Mouse (Mus musculus): Measurements from ENCODE around the gene Ube2l6. TPM values are rescaled to one million over a fixed set of nuclear protein-coding genes. Genes with fewer than 3 reads are reported as not detected.

Gene Ube2l6
- total and polyA plus RNA-seq, 2 experiments from 2014 or later = 17.7 to 22.6 TPM

DNA sequence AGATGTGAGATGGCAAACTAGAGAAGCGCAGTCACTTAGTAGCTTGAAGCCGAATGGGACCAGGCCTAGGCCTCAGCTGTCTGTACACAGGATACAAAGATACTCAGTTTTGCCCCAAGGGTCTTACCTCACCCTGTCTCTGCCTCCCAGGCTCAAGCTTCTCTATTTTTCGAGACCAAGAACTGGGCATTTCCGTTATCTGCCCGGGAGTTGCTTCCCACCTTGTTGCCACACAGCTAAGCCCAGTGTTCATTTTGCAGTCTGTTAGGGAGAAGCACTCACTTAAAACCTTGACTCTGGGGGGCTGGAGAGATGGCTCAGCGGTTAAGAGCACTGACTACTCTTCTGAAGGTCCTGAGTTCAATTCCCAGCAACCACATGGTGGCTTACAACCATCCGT, 5.3 kb downstream of the Ube2l6 start:
- H3K27ac ChIP-seq = no peak overlapping the region
- H3K4me2 ChIP-seq (ENCODE audit: low read depth, low read length) = no peak overlapping the region
- H3K9me3 ChIP-seq (ENCODE audit: low read length) = no peaks in the 10 kb centered on the region
- no peak for TF ChIP-seq CTCF (IDR thresholded peaks at IDR 0.05; ENCODE audit: low read depth)
- DNase-seq (ENCODE audit: low spot score) (no peak), ATAC-seq (no peak)
- H3K27me3 ChIP-seq (ENCODE audit: insufficient read depth, low read length) = no peaks in the 10 kb centered on the region
- no peak overlapping the region for H3K9ac ChIP-seq (replicated peaks; ENCODE audit: low read length)
- no peaks in the 10 kb centered on the region for H3K36me3 ChIP-seq (ENCODE audit: insufficient read depth, low read length)
- no peak overlapping the region for H3K4me3 ChIP-seq (ENCODE audit: low read length)
- H3K4me1 ChIP-seq (ENCODE audit: insufficient read depth, low read length) = no peaks in the 10 kb centered on the region
- WGBS = 89% methylated on average over 7 of the region's 7 CpGs

DNA sequence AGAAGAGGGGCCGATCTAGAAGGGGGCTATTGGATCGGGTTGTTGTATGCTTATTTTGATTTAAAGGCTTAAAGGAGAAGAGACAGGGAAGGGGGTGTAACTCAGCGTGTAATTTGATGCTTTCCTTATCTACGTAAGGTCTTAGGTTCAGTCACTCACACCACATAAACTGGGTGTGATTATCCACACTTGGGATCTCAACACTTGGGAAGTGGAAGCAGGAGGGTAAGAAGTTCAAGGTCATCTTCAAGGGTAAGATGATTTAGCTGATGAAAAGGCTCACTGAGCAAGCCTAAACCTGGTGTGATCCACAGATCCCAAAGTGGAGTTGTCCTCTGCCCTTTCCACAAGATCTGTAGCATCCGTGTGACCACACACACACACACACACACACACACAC, 7.9 kb downstream of the Ube2l6 start:
- no peak overlapping the region for H3K4me3 ChIP-seq (ENCODE audit: low read length)
- H3K9ac ChIP-seq (replicated peaks; ENCODE audit: low read length) = no peak overlapping the region
- ATAC-seq (no peak), DNase-seq (ENCODE audit: low spot score) (no peak)
- WGBS = 79% methylated on average over 5 of the region's 5 CpGs
- H3K27ac ChIP-seq = no peak overlapping the region
- no peaks in the 10 kb centered on the region for H3K36me3 ChIP-seq (ENCODE audit: insufficient read depth, low read length)
- H3K4me2 ChIP-seq (ENCODE audit: low read depth, low read length) = no peak overlapping the region
- no peaks in the 10 kb centered on the region for H3K4me1 ChIP-seq (ENCODE audit: insufficient read depth, low read length)
- no peaks in the 10 kb centered on the region for H3K9me3 ChIP-seq (ENCODE audit: low read length)
- TF ChIP-seq CTCF (IDR thresholded peaks at IDR 0.05; ENCODE audit: low read depth) = no peak
- no peaks in the 10 kb centered on the region for H3K27me3 ChIP-seq (ENCODE audit: insufficient read depth, low read length)

DNA sequence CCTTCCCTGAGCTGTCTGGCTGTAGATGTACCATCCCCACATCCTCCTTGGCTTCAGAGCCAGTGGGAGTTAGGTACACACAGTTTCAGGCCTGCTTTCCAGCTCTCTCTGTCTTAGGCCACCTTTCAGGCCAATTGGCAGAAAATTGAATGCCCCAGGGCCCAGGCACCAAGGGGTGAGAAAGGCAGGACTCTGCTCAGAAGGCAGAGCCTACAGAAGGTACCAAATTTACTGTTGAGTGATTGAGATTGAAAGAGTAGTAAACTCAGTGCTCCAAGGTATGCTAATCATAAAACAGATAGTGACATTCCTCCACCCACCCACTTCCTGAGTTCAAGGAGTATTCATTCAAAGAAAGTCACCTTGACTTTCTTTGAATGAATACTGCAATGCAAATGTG, 10.7 kb downstream of the Ube2l6 start:
- Histone ChIP-seq H3K9ac (replicated peaks; ENCODE audit: low read length) (no peak overlapping the region), H3K36me3 (ENCODE audit: insufficient read depth, low read length) (no peaks in the 10 kb centered on the region), H3K4me3 (ENCODE audit: low read length) (no peak overlapping the region), H3K27ac (no peak overlapping the region), H3K9me3 (ENCODE audit: low read length) (no peaks in the 10 kb centered on the region), H3K4me1 (ENCODE audit: insufficient read depth, low read length) (no peaks in the 10 kb centered on the region), H3K27me3 (ENCODE audit: insufficient read depth, low read length) (no peaks in the 10 kb centered on the region), H3K4me2 (ENCODE audit: low read depth, low read length) (no peak overlapping the region)
- DNase-seq (ENCODE audit: low spot score) (no peak), ATAC-seq (no peak)
- TF ChIP-seq CTCF (IDR thresholded peaks at IDR 0.05; ENCODE audit: low read depth) = no peak

DNA sequence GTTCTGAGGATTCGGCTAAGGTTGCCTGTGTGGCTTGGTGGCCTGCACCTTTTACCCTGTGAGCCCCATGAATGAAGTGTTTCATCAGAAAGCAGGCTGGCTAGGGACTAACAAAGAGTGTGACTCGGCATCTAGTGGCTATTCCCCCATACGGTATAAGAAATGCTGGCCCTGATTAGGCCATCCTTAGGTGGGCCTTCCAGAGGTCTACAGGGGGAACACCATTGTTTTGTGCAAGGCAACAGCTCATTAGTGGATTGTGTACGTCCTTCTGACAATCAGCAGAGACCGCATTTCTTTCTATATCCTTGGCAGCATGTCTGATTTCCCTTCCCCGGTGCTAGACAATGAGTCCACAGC, 11.9 kb downstream of the Ube2l6 start:
- Histone ChIP-seq H3K4me3 (ENCODE audit: low read length) (no peak overlapping the region), H3K4me1 (ENCODE audit: insufficient read depth, low read length) (no peaks in the 10 kb centered on the region), H3K27ac (no peak overlapping the region), H3K36me3 (ENCODE audit: insufficient read depth, low read length) (no peaks in the 10 kb centered on the region), H3K27me3 (ENCODE audit: insufficient read depth, low read length) (no peaks in the 10 kb centered on the region), H3K9me3 (ENCODE audit: low read length) (no peaks in the 10 kb centered on the region), H3K9ac (replicated peaks; ENCODE audit: low read length) (no peak overlapping the region), H3K4me2 (ENCODE audit: low read depth, low read length) (no peak overlapping the region)
- WGBS = 72% methylated on average over 6 of the region's 6 CpGs
- ATAC-seq (no peak), DNase-seq (ENCODE audit: low spot score) (no peak)
- no peak for TF ChIP-seq CTCF (IDR thresholded peaks at IDR 0.05; ENCODE audit: low read depth)

DNA sequence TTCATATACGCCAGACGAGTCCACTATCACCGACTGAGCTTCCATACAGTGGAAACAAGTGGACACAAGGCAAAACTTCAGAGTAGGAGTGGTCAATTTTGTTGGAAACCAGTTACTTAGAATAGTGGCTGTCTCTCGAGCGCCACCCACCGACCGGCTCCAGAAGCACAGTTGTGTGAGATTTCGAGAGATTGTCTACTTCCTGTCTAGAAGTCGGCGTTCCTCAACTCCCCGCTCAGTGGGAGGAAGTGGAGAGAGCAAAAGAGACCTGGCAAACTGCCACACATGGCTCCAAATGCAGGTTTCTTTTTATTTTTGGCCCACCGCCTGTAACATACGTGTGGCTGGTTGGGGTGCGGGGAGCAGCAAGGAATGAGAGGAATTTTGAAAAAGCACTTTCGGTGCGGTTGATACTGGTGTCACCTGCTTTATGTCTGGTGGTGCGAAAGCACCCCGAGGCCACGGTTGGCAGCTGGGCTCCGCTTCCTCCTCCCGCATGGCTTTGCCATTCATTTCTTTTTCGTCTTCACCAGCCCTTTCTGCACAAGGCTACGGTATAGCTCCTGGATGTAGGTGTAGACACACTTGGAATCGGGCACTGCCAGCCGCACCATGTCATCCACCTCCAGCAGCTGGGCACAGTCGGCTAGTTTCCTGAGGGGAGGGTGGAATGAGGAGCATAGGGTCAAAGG, 12.4 kb downstream of the Ube2l6 start:
- WGBS = 38% methylated on average over 26 of the region's 26 CpGs
- no peaks in the 10 kb centered on the region for H3K4me1 ChIP-seq (ENCODE audit: insufficient read depth, low read length)
- no peaks in the 10 kb centered on the region for H3K9me3 ChIP-seq (ENCODE audit: low read length)
- H3K36me3 ChIP-seq (ENCODE audit: insufficient read depth, low read length) = no peaks in the 10 kb centered on the region
- H3K27me3 ChIP-seq (ENCODE audit: insufficient read depth, low read length) = no peaks in the 10 kb centered on the region
- peak; percentile 76 for TF ChIP-seq CTCF (IDR thresholded peaks at IDR 0.05; ENCODE audit: low read depth)
- H3K4me2 ChIP-seq (ENCODE audit: low read depth, low read length) = peak overlapping the region; percentile 40
- H3K9ac ChIP-seq (replicated peaks; ENCODE audit: low read length) = no peak overlapping the region
- DNase-seq (ENCODE audit: low spot score) (peak; percentile 88), ATAC-seq (peak; percentile 82)
- H3K4me3 ChIP-seq (ENCODE audit: low read length) = 0 out of 2 replicates have a peak overlapping the region, but pooled peaks have one; percentile 7
- H3K27ac ChIP-seq = no peak overlapping the region

DNA sequence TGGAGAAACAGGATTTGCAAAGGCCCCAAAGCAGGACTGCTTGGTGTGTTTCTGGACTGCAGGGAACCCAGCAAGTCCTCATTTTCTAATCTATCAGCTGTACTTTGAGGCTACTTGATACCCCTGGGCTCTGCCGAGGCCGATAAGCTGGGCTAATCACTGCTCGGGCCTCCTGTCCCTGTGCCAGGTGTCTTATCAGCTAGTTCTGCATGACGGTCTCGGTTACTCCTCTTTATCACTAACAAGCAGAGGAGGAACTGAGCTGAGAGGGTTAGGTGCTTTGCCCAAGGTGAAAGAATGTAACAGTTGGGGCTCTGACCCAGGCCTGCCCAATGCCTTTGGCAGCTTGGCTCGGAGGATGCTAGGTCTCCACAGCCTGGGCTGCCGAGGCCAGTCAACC, 13.3 kb downstream of the Ube2l6 start:
- Histone ChIP-seq H3K27ac (no peak overlapping the region), H3K9me3 (ENCODE audit: low read length) (no peaks in the 10 kb centered on the region), H3K9ac (replicated peaks; ENCODE audit: low read length) (no peak overlapping the region), H3K4me2 (ENCODE audit: low read depth, low read length) (no peak overlapping the region), H3K27me3 (ENCODE audit: insufficient read depth, low read length) (no peaks in the 10 kb centered on the region), H3K4me3 (ENCODE audit: low read length) (no peak overlapping the region), H3K36me3 (ENCODE audit: insufficient read depth, low read length) (no peaks in the 10 kb centered on the region), H3K4me1 (ENCODE audit: insufficient read depth, low read length) (no peaks in the 10 kb centered on the region)
- 87% methylated on average over 7 of the region's 7 CpGs for WGBS
- no peak for TF ChIP-seq CTCF (IDR thresholded peaks at IDR 0.05; ENCODE audit: low read depth)
- DNase-seq (ENCODE audit: low spot score) (no peak), ATAC-seq (no peak)

DNA sequence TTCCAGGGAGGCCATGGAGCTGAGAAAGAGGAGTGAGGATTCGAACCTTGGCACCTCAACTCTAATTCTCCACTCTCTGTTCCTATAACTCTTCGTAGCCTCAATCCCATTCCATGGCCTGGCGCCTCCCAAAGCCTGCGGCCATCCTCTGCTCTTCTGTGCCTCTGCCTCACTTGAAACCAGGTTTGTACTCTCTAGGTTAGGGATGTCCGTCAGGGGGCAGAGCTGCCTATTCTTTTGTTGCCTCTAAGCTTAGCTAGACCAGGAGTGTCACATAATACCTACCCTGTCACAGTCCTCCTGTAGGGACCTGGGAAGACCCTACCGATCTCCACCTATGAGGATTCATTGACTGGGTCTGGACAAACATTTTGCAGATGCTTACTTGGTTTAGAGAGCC, 14.0 kb downstream of the Ube2l6 start:
- ATAC-seq = no peak
- no peak for TF ChIP-seq CTCF (IDR thresholded peaks at IDR 0.05; ENCODE audit: low read depth)
- WGBS = 80% methylated on average over 6 of the region's 6 CpGs

More for the DNA sequence above, 14.0 kb downstream of the Ube2l6 start:
- Histone ChIP-seq H3K9me3 (ENCODE audit: low read length) (no peaks in the 10 kb centered on the region), H3K9ac (replicated peaks; ENCODE audit: low read length) (no peak overlapping the region), H3K27ac (no peak overlapping the region), H3K4me2 (ENCODE audit: low read depth, low read length) (no peak overlapping the region), H3K4me1 (ENCODE audit: insufficient read depth, low read length) (no peaks in the 10 kb centered on the region), H3K27me3 (ENCODE audit: insufficient read depth, low read length) (no peaks in the 10 kb centered on the region), H3K4me3 (ENCODE audit: low read length) (no peak overlapping the region), H3K36me3 (ENCODE audit: insufficient read depth, low read length) (no peaks in the 10 kb centered on the region)
- no peak for DNase-seq (ENCODE audit: low spot score)

All from hindbrain, postnatal 0 days (tissue).